Mouse (Mus musculus) left cerebral cortex, adult 11 months (tissue): ENCODE measurements around the gene Lrrc61.
"Not testable (repeated sequence)": the region's sequence is repeated elsewhere in the genome, so short reads cannot be mapped to it uniquely, and the experiment has no call there.

Experiments used
- DNase-seq: peaks from one replicate; pipeline ENCODE4 v3.0.0; 2022; ENCODE audit warnings: low spot score

The Lrrc61 gene

DNA sequence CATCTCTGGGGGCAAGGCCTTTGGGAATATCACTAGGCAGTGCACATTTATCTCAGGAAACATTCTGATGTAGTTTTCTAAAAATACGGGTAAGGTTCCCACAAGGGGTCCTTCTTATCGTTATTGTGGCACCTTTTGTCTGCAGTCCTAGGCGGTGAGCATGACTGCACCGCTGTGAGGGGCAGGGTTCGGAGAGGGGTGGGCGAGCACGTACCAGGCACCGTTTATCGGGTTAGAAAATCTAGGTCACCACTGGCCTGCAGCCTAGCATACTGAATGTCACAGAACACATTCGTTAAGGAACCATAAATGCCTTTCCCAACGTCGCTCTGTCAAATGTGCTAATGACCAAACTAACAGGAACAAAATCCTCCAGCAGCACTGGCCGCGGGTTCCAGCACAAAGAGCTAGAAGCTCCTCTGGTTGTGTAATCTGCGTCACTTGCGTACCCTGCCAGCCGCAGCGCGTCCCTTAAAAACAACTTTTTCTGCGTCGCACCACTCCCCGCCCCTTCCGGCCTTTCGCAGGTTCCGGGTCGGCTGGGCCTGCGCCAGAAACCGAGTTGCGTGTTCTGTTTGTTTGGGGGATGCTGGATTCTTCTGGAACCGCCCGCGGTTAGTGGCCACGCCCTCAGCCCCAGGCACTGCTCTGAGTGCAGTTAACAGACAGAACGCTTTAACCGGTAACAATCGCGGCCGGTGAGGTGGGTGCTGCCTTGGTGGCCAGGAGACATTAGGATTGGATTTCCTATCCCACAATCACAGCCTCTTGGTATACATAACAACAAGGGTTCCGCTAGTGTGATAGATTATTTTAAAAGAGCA is at the start of gene Lrrc61:
Lrrc61 (plus strand) TSS at position 517 of the 824 bp plus-strand sequence.
- DNase-seq, result peak; percentile 95

DNA sequence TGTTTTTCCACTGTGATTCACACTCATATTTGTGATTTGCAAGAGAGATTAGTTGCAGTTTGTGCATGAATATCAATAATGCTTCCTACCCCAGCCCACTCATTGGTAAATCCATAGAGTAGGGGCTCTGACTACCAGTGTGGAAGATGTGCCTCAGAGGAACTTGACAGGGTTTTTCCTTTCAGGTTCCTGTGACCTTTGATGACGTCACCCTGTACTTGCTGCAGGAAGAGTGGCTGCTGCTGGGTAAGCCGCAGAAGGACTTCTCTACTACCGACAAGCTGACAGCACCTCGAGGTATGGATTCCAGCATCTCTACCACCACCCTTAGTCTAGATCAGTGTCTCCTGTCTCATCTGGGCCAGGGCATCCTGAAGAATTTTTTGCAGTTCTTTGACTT is 46.5 kb upstream of the Lrrc61 start:
- no peak for DNase-seq

DNA sequence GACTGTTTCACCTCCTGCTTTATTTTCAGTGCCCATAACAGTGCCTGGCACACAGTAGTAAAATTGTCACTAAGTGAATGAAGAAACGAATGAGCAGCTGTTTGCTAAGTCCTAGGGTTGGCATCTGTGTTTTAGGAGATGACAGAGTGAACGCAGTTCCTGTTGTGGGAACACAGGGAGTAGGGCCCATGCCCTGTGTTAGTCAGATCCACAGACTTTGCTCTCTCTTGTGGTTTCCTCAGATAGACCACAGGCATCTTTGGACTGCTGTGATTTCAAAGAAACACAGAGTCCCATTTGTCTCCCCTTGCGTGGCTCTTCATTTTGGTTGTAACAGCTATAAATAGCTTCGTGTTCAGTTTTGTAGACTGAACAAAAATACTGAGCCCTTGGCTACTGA is 44.2 kb upstream of the Lrrc61 start:
- no peak for DNase-seq

GRCm38 (mm10) chr6:48511861-48512260 is 42.7 kb upstream of the Lrrc61 start:
- DNase-seq, result no peak

DNA sequence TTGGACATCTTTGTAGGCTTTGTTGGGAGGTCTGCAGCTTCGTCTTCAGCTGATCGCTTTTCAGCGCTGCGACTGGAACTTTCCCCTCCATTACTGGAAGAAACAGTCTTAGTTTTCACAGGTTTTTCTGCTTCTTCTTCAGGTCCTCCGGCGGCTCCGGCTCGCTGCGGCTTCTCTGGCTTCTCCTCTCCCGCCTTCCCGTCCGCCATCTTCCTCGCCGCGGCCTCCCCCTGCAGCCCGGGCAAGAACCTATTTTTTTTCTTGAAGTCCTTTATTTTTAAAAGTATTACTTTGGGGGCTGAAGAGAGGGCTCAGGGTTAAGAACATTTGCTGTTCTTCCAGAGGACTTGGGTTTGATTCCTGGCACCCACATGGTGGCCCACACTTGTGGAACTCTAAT is 29.7 kb upstream of the Lrrc61 start:
- not testable (repeated sequence) for DNase-seq

DNA sequence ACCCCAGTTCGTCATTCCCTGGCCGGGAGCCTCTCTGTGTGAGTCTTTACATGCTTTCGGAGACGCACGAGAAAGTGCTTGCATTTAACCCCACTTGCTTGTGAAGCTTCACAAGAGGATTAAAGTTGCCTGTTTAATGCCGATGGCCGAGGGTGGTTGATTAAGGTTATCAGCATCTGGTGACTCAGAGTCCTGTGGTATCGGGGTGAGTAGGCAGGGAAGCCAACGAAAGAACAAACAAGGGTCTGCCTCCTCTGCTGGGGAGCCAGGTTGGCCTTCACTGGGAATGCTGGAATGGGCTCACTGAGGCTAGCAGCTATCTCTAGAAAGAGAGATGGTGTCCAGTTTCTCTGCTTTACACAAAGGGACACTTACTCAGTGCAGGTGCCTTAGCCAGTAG is 26.7 kb upstream of the Lrrc61 start:
- no peak for DNase-seq

GRCm38 (mm10) chr6:48529261-48529660 is 25.3 kb upstream of the Lrrc61 start:
- DNase-seq, result no peak

DNA sequence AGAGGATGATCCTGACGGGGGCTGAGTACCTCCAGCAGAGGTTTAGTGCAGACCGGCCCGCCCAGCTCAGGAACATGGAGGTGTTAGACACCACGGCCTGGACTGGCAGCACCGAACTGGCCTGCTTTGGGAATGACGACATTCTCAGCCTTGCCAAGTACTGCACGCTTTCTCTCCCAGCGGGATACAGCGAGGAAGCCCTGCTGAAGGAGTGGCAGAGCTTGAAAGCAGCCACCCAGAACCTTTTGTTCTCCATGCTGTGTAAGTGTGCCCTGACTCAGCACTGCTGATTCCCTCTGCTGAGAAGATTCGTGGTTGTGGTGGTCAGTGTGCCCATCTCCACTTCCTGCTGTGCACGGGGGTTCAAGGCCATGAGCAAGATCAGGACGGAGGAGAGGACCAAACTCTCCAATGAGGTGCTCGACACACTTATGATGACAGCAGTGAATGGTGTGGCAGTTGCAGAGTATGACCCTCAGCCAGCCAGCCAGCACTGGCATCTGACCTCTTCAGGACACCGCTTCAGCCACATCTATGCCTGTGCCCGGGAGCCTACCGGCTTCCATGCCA is 24.6 kb upstream of the Lrrc61 start:
- DNase-seq, result no peak

DNA sequence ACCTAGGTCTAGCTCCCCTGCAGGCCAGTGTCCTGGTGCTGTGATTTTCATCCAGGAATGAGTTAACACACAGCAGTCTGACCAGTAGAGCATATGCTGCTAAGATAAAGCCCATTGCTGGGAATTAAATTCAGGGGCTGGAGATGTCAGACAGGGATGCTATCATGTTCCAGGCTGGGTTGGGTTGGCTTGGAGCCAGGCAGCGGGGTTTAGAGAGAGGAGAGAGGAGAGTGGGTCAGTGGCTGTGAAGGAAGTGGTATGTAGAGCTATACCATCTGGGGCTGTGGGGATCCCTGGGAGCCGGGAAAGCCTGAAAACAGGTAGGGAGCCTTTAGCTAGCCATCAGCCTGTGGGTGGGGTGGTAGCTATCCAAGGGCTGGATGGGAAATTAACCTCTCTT is 23.7 kb upstream of the Lrrc61 start:
- DNase-seq, result no peak

GRCm38 (mm10) chr6:48533475-48533874 is 21.1 kb upstream of the Lrrc61 start:
- DNase-seq, result no peak

DNA sequence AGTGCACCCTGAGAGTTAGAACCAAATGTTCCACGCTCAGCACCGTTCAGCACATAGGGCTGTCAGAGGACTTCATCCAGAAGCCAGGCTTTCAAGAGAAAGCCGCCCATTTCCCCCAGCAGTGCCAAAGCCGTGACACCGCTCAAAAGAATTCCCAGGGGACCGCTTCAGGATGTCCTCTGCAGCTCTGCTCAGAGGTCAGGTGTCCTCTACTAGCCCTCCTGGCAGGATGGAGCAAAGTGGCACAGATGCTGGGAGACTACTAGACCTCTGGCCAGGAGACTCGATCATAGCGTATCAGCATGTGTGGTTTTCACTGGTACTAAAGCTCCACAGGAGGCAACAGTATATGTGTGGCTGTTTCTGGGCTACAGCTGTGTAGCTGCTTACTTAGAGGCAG is 19.7 kb upstream of the Lrrc61 start:
- DNase-seq, result no peak

GRCm38 (mm10) chr6:48536091-48536490 is 18.5 kb upstream of the Lrrc61 start:
- no peak for DNase-seq

DNA sequence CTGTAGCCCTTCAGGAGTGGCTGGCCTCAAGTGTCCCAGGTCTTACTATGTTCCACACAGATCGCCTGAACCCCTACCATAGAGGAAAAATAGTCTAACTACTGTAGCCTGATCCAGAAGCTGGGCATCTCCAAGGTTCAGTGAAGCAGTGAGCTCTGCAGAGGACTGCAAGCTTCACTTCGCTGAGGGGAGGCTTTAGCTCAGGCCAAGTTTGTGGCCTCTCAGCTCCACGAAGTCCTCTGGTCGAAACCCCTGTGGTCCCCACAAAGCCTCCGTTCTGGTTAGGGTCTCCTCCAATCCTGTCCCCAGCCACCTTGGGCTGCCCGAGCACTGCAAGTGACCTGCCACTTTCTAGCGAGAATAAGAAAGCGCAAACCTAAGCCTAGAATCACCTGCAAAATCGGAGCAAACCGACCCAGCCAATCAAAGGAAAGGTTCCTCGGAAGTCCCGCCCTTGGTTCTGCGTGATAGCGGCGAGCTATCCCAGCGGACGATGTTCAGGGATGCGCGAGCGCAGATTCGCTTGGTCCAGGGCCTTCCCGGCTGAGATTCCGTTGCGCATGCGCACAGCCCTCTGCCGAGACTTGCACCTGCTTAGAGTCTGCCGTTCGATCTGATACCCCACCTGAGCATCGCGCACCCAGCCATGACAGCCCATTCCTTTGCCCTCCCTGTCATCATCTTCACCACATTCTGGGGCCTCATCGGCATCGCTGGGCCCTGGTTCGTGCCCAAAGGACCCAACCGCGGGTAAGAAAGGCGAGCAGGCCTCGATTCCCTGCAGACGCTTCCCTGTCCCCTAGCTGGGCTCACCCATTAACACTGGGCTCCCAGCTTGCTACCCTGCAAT is 17.3 kb upstream of the Lrrc61 start, which contains the start of gene Atp6v0e2:
Atp6v0e2 (plus strand) TSS at position 511 of the 850 bp plus-strand sequence.
- peak; percentile 79 for DNase-seq

DNA sequence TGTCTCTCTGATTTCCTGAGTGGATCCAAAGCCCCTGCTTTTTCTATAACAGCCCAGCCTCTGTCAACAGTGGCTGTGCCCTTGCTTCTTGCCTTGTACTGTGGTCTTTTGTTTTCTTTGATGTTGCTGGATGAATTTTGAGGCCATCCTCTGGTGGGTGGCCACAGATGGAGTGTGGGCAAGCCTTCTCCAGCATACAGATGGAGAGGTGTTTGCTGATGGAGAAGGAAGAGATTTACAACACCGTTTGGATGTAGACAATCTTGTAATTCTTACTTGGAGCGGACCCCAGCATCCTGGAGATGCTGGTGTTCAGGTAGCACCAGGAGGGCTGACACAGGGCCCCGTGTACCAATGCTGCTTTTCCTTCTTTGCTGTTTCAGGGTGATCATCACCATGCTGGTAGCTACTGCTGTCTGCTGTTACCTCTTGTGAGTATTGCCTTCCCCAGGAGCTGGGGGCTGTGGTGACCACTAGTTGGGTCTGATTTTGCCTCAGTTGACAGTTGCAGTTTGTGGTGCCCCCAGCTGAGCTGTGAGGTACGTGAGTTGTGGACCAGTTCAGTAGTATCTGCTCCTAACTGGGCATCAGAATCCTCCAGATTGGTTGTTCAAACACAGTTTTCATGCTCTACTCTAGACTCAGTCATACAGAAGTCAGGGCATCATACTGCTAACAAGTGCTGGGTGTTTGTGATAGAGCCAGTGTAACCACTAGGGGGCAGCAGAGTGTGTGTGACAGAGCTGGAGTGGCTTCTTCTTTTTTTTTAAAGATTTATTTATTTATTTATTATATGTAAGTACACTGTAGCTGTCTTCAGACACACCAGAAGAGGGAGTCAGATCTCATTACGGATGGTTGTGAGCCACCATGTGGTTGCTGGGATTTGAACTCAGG is 15.5 kb upstream of the Lrrc61 start:
- peak; percentile 75 for DNase-seq

- no peak for DNase-seq
Observed at GRCm38 (mm10) chr6:48539860-48540259, 14.7 kb upstream of the Lrrc61 start.

- no peak for DNase-seq
Observed at GRCm38 (mm10) chr6:48540721-48541120, 13.9 kb upstream of the Lrrc61 start.

- DNase-seq, result no peak
Observed at GRCm38 (mm10) chr6:48541560-48542450, 12.8 kb upstream of the Lrrc61 start.

DNA sequence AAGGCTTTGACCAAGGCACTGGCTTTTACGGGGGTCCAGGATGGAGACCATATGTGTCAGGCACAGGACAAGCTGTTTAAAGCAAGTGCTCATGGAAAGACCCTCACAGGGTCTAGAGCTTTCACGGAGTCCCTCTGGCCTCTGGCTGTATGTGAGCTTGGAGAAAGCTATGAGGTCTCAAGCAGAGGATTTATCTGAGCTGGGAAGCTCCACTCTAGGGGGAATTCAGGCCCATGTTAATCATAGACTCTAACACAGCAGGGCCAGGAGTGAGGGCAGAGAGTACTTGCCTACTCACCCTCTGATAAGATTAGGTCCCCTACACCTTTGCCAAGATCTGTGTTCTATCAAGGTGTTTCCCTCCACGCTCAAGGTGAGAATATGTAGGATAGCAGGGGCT is 12.0 kb upstream of the Lrrc61 start:
- DNase-seq, result no peak

DNA sequence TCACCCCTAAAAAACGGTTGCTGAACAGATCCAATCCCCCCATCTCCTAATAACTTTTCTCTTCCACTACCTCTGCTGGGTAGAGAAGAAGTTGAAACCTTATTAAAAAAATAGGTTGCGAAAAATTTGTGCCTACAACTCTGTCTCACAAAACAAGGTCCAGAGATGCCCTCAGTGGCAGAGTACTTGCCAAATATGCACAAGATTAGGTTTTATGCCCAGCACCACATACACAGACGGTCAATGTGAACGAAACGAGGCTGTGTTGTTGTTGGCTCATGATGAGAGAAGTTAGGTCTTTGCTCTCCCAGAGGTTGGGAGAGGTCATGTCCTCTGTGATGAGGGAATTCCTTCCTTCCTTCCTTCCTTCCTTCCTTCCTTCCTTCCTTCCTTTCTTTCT is 9.3 kb upstream of the Lrrc61 start:
- no peak for DNase-seq

DNA sequence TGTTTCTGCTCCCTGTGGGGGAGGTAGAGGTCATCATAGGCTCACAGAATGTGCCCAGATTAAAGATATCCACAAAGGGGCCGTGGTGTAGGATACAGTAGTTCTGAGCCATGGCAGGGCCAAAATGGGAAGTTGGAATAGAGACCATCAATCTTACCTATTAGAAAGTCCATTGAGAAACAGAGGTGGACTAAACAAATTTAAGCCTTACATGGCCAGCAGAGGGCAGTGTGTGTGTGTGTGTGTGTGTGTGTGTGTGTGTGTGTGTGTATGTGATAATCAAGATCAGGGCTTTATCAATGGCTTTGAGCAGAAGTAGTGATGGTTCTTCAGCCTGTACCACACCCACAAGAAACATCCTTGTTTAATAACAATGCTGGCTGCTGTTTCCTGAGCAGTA is 8.3 kb upstream of the Lrrc61 start:
- no peak for DNase-seq

DNA sequence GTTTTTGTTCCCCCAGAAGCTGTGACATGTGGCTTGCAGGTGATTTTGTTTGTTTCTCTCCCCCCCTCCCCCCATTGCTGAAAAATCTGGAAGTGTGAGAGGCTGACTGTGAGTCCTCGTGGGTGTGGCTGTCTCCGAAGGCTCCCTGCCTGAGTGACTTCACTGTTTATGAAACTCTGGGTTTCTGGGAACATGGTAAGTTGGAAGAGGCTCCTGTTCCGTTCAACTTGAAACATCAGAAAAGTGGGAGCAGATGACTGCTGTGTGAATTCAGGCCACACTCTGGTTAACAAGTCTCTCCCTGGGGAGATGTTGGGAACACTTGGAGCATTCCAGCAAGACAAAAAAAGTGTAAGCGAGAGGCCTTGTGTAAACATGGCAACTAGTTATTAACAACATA is 7.7 kb upstream of the Lrrc61 start:
- DNase-seq, result no peak
